ENCODE assay signal across 30 mouse cellular contexts in the genomic region with DNA sequence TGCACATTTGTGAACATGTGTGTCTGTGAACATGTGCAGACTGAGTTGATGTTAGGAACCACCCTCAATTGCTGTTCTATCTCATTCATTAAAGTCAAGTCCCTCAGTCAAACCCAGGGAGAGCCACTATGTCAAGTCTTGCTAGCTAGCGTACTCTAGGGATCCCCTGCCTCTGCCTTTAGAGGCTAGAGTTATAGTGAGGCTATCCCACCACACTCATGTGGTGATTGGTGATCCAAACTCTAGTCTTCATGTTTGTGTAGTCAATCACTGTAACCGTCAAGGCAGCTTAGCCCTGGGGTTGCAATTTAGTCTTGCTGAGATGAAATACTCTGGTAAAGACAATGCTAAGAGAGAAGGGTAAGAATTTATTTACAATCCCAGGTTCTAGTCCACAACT.
"Had no signal": no experiment of that assay in that cellular context is flagged by ENCODE, and none has a peak within 500 bp of the region (broad histone marks: within the 10 kb centered on the region; RNA-seq: fewer than 3 reads in every experiment).

No protein-coding gene starts in this region.

- H3K36me3 ChIP-seq: heart, embryonic 12.5 days; heart, embryonic 13.5 days; heart, embryonic 15.5 days; hindbrain, embryonic 10.5 days; hindbrain, embryonic 12.5 days; hindbrain, embryonic 13.5 days; hindbrain, embryonic 15.5 days; intestine, embryonic 15.5 days; kidney, embryonic 15.5 days had no signal

- H3K27me3 ChIP-seq: heart, embryonic 12.5 days; heart, embryonic 15.5 days; hindbrain, embryonic 12.5 days; hindbrain, embryonic 13.5 days; hindbrain, embryonic 15.5 days; intestine, embryonic 15.5 days; kidney, embryonic 15.5 days had no signal

- DNase-seq: heart, postnatal 10 days; heart, postnatal 14 days; heart, postnatal 36 days; heart, postnatal 4 days; kidney, adult 11 months; kidney, adult 18-20 months; kidney, adult 8-10 months; kidney, adult 9 months; kidney, postnatal 10 days; kidney, postnatal 14 days; kidney, postnatal 25 days; kidney, postnatal 36 days; kidney, postnatal 4 days; layer of hippocampus, adult 9-11 months; layer of hippocampus, postnatal 36 days had no signal

- H3K4me2 ChIP-seq: heart, embryonic 11.5 days; heart, embryonic 12.5 days; heart, embryonic 13.5 days; heart, embryonic 15.5 days; hindbrain, embryonic 12.5 days; hindbrain, embryonic 13.5 days; hindbrain, embryonic 14.5 days; hindbrain, embryonic 15.5 days; intestine, embryonic 15.5 days; kidney, embryonic 15.5 days had no signal

- H3K27ac ChIP-seq: heart, embryonic 13.5 days; heart, embryonic 15.5 days; hindbrain, embryonic 10.5 days; hindbrain, embryonic 12.5 days; hindbrain, embryonic 13.5 days; hindbrain, embryonic 14.5 days; hindbrain, embryonic 15.5 days; hindbrain, postnatal 0 days; intestine, embryonic 15.5 days; kidney, embryonic 15.5 days; kidney, postnatal 0 days; layer of hippocampus, adult 2 months; left cerebral cortex, adult 2 months had no signal

- H3K4me3 ChIP-seq: heart, embryonic 12.5 days; heart, embryonic 13.5 days; heart, embryonic 15.5 days; hindbrain, embryonic 10.5 days; hindbrain, embryonic 12.5 days; hindbrain, embryonic 13.5 days; hindbrain, embryonic 15.5 days; intestine, embryonic 15.5 days; kidney, embryonic 15.5 days; layer of hippocampus, adult 2 months; left cerebral cortex, adult 2 months had no signal

- H3K9me3 ChIP-seq: heart, embryonic 12.5 days; heart, embryonic 13.5 days; heart, embryonic 15.5 days; hindbrain, embryonic 12.5 days; hindbrain, embryonic 13.5 days; hindbrain, embryonic 15.5 days; intestine, embryonic 15.5 days; kidney, embryonic 15.5 days had no signal

- H3K4me1 ChIP-seq: heart, embryonic 12.5 days; heart, embryonic 13.5 days; heart, embryonic 15.5 days; hindbrain, embryonic 15.5 days; intestine, embryonic 15.5 days; kidney, embryonic 15.5 days had no signal
